In the genomic region with DNA sequence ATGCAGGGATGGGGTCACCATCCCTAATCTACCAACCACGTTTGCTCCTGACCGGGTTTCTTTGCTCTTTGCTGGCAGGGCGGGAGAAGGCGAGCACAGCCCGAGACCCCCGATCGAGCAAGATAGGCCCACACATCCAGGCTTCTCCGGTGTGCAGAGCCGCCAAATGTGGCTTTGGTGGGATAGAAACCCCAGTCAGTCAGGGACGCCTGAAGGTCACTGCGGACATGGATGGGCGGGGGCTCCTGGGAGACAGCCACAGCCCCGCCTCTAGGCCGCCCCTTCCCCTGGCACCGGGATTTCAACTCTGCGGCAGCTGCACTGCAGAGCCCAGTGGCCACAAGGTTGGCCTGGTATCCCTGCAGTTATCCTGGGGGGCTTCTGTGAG, we compare ENCODE assay signal across 8 mouse cellular contexts. TPM values are rescaled to one million over a fixed set of nuclear protein-coding genes. Genes with fewer than 3 reads are reported as not detected.
DNase-seq lines count a peak whose midpoint lies in the region; ATAC-seq and TF ChIP-seq lines count a peak whose summit lies in the region.

No protein-coding gene starts in this region.

- peaks cover 28% of the 10 kb centered on the region for H3K27me3 ChIP-seq in lung, embryonic 14.5 days (ENCODE audit: insufficient read depth, low read length)
- H3K27me3 ChIP-seq in forebrain, embryonic 11.5 days (ENCODE audit: control insufficient read depth, insufficient read depth, low read length): peaks cover 11% of the 10 kb centered on the region
- peaks cover 43% of the 10 kb centered on the region for H3K27me3 ChIP-seq in limb, embryonic 10.5 days (ENCODE audit: low read depth, poor library complexity, severe bottlenecking)
- peaks cover 13% of the 10 kb centered on the region for H3K27me3 ChIP-seq in thymus, adult 2 months (ENCODE audit: control insufficient read depth, insufficient read depth, low read length)

- H3K4me1 ChIP-seq in lung, embryonic 14.5 days (ENCODE audit: insufficient read depth): no peaks in the 10 kb centered on the region
- peaks cover 3% of the 10 kb centered on the region; the same call in 1 of the 2 replicates for H3K4me1 ChIP-seq in forebrain, embryonic 11.5 days (replicated peaks; ENCODE audit: control insufficient read depth, insufficient read depth, low read length)
- H3K4me1 ChIP-seq in limb, embryonic 10.5 days: peaks cover 15% of the 10 kb centered on the region
- no peaks in the 10 kb centered on the region for H3K4me1 ChIP-seq in thymus, adult 2 months (replicated peaks; ENCODE audit: control insufficient read depth, insufficient read depth, low read length)

- H3K36me3 ChIP-seq in lung, embryonic 14.5 days (ENCODE audit: insufficient read depth): no peaks in the 10 kb centered on the region
- H3K36me3 ChIP-seq in forebrain, embryonic 11.5 days (ENCODE audit: control insufficient read depth, insufficient read depth, low read length): no peaks in the 10 kb centered on the region
- H3K36me3 ChIP-seq in limb, embryonic 10.5 days: no peaks in the 10 kb centered on the region
- no peaks in the 10 kb centered on the region for H3K36me3 ChIP-seq in thymus, adult 2 months (ENCODE audit: control insufficient read depth, insufficient read depth, low read length)

- H3K4me3 ChIP-seq in lung, embryonic 14.5 days (ENCODE audit: low read depth, low read length): peak overlapping the region; percentile 29
- H3K4me3 ChIP-seq in forebrain, embryonic 11.5 days (ENCODE audit: low read depth, low read length): peak overlapping the region; percentile 40
- peak overlapping the region; percentile 50 for H3K4me3 ChIP-seq in limb, embryonic 10.5 days
- H3K4me3 ChIP-seq in thymus, adult 2 months (ENCODE audit: control insufficient read depth, insufficient read depth, low read length): no peak overlapping the region

- H3K9me3 ChIP-seq in lung, embryonic 14.5 days (ENCODE audit: low read depth, low read length): no peaks in the 10 kb centered on the region
- no peaks in the 10 kb centered on the region for H3K9me3 ChIP-seq in forebrain, embryonic 11.5 days (ENCODE audit: control insufficient read depth, low read length)
- H3K9me3 ChIP-seq in limb, embryonic 10.5 days (replicated peaks): no peaks in the 10 kb centered on the region

- no peak for DNase-seq in lung, embryonic 14.5 days
- DNase-seq in lung, postnatal 10 days: no peak
- no peak for DNase-seq in forebrain, embryonic 11.5 days (ENCODE audit: low spot score)
- peak; percentile 30 for DNase-seq in limb, embryonic 10.5 days (ENCODE audit: low spot score)
- DNase-seq in retina, postnatal 1 day: peak; percentile 42
- no peak for DNase-seq in thymus, adult 2 months
- DNase-seq in gastrocnemius, adult 18-20 months (ENCODE audit: low spot score): no peak
- no peak for DNase-seq in ovary, postnatal 36 days (ENCODE audit: low spot score)

- no peak overlapping the region for H3K9ac ChIP-seq in lung, embryonic 14.5 days
- peak overlapping the region; percentile 44 for H3K9ac ChIP-seq in forebrain, embryonic 11.5 days (ENCODE audit: low read length)

- TF ChIP-seq CTCF in lung, embryonic 14.5 days (IDR thresholded peaks at IDR 0.05; ENCODE audit: low read depth): no peak
- no peak for TF ChIP-seq CTCF in thymus, adult 2 months (IDR thresholded peaks at IDR 0.05; ENCODE audit: borderline replicate concordance, control insufficient read depth, extremely low read depth, insufficient read depth, low read length, poor library complexity)

- H3K4me2 ChIP-seq in lung, embryonic 14.5 days: peak overlapping the region; percentile 55
- H3K4me2 ChIP-seq in forebrain, embryonic 11.5 days (ENCODE audit: low read depth, low read length, severe bottlenecking): peak overlapping the region; percentile 84

- no peak for TF ChIP-seq POLR2A in thymus, adult 2 months (IDR thresholded peaks at IDR 0.05; ENCODE audit: control insufficient read depth, extremely low read depth, insufficient read depth, low read length, poor library complexity)

- whole genome bisulfite sequencing in lung, embryonic 14.5 days: 2% methylated on average over 16 of the region's 16 CpGs
- under 1% methylated on average over 16 of the region's 16 CpGs for WGBS in forebrain, embryonic 11.5 days
- 1% methylated on average over 16 of the region's 16 CpGs for WGBS in limb, embryonic 10.5 days
- 16% methylated on average over 16 of the region's 16 CpGs for WGBS in thymus, adult 2 months

- no peak overlapping the region for H3K27ac ChIP-seq in lung, embryonic 14.5 days (ENCODE audit: low read depth)
- H3K27ac ChIP-seq in forebrain, embryonic 11.5 days (ENCODE audit: low read depth, low read length): no peak overlapping the region
- H3K27ac ChIP-seq in limb, embryonic 10.5 days: no peak overlapping the region
- no peak overlapping the region for H3K27ac ChIP-seq in thymus, adult 2 months (ENCODE audit: control insufficient read depth, insufficient read depth, low read length)

- ATAC-seq in lung, embryonic 14.5 days (ENCODE audit: insufficient read depth): 0 out of 2 replicates have a peak, but pooled peaks have one; percentile 14
- ATAC-seq in forebrain, embryonic 11.5 days (replicated peaks; ENCODE audit: low FRiP score): peak; percentile 73

RNA-seq across cellular contexts. Expression of gene Cplx1, which starts 0.4 kb away (rescaled TPM):
- 0.24 and 0.54 TPM in 2 replicates for polyA plus RNA-seq in lung, embryonic 14.5 days (2014; fragmentation: Nextera tagmentation; extraction: Ambion mirVana)
- polyA plus RNA-seq in forebrain, embryonic 11.5 days (2014; fragmentation: Nextera tagmentation; extraction: Ambion mirVana): 5.3 and 5.7 TPM in 2 replicates
- polyA plus RNA-seq in limb, embryonic 10.5 days (2016; fragmentation: Nextera tagmentation; extraction: Ambion mirVana): 0.14 and 0.30 TPM in 2 replicates
- polyA plus RNA-seq in thymus, adult 2 months (2012; rRNA removed): 0.27 and 0.29 TPM in 2 replicates
- total RNA-seq in gastrocnemius, adult 18-20 months (2021): under 1 TPM; 0.21 to 0.41 TPM

Comparison
In these comparisons a context has a peak if more than half of its experiments do, and no peak if none do; other contexts are left out.
1. DNase-seq: peak in limb, embryonic 10.5 days (single experiment) and retina, postnatal 1 day (single experiment); none in lung, embryonic 14.5 days (single experiment), lung, postnatal 10 days (single experiment), forebrain, embryonic 11.5 days (single experiment), thymus, adult 2 months (single experiment), gastrocnemius, adult 18-20 months (single experiment) and ovary, postnatal 36 days (single experiment).